Mouse (Mus musculus): ENCODE results near the gene Ap1ar. TPM values are rescaled to one million over a fixed set of nuclear protein-coding genes. Genes with fewer than 3 reads are reported as not detected.
"Not testable (repeated sequence)": the region's sequence is repeated elsewhere in the genome, so short reads cannot be mapped to it uniquely, and the experiment has no call there.

Ap1ar gene
- polyA plus RNA-seq, 1 experiment = not detected

GRCm38 (mm10) chr3:127793022-127793421, 44.3 kb downstream of the Ap1ar start:
- no peak overlapping the region for H3K27ac ChIP-seq (ENCODE audit: insufficient read depth, low read depth, low read length)
- H3K4me1 ChIP-seq (ENCODE audit: control insufficient read depth, insufficient read depth, low read length) = peaks cover 15% of the 10 kb centered on the region
- 87% methylated on average over 7 of the region's 7 CpGs for WGBS
- no peak for TF ChIP-seq POLR2A (IDR thresholded peaks at IDR 0.05; ENCODE audit: insufficient read depth, low read depth, low read length)
- TF ChIP-seq CTCF (IDR thresholded peaks at IDR 0.05; ENCODE audit: insufficient read depth, low read depth, low read length) = no peak
- H3K4me3 ChIP-seq (ENCODE audit: insufficient read depth, low read depth, low read length) = no peak overlapping the region

DNA sequence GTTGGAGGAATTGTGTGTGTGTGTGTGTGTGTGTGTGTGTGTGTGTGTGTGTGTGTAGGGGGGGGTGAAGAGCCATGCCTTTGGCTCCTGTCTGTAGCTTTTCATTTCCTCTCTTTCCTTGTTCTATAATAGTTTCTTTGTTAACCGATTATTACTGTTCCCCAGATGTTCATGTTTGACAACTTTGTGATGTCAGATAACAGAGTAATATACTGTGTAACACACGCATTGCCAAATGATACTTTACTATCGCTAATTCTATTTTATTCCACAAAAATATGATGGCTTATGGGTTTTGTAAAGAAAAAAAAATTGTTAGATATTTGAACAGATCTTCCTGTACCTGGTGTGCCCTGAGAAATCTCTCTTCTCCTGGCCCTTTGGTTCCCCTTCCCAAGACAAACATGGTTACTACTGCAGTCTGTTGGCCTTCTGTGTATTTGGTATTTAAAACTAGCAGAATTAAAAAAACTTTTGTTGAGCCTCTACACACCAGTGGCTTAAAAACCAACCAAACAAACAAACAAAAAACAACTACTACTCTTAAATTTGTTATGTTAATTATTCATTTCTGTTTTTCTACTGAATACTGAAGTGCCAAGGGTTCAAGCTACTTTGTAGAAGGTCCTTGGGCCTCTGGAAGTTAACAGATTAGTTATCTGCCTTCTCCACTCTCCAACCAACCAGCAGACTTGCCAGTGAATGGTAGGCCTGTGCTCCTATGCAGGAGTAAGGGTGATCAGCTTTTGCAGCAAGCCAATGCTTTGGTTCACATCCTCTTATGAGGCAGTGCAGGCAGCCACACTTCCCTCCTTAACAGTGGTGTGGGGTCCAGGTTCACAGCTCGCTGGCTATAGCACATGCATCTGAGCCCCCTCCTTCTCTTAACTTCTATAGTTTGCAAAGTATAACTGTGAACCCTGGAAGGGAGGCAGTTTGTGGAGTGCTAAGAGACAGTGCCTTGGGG, 45.4 kb downstream of the Ap1ar start:
- WGBS = 75% methylated on average over 4 of the region's 4 CpGs
- H3K4me3 ChIP-seq (ENCODE audit: insufficient read depth, low read depth, low read length) = 0 out of 2 replicates have a peak overlapping the region, but pooled peaks have one; percentile 1
- peaks cover 15% of the 10 kb centered on the region for H3K4me1 ChIP-seq (ENCODE audit: control insufficient read depth, insufficient read depth, low read length)
- no peak overlapping the region for H3K27ac ChIP-seq (ENCODE audit: insufficient read depth, low read depth, low read length)
- TF ChIP-seq CTCF (IDR thresholded peaks at IDR 0.05; ENCODE audit: insufficient read depth, low read depth, low read length) = no peak

DNA sequence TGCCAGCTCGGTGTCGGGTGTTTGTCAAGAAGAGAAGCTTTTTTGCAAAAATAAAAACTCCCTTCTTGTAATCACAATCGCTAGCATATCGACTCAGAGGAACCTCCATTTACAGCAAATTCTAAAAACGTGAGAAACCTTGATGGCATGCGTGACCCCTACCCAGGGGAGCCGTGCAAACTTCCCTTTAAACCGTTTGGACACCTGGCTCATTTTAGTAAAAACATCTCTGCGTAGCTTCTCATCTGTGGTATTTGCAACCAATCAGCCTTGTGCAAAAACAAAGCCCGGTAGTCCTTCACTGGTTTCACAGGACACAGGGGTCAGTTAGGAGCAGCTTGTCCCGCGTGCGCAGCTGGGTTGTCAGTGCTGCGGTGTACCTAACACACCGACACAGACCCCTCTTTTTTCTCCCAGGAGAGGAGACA, 46.3 kb downstream of the Ap1ar start:
- Histone ChIP-seq H3K4me3 (ENCODE audit: insufficient read depth, low read depth, low read length) (peak overlapping the region; percentile 42), H3K4me1 (ENCODE audit: control insufficient read depth, insufficient read depth, low read length) (peaks cover 15% of the 10 kb centered on the region), H3K27ac (ENCODE audit: insufficient read depth, low read depth, low read length) (no peak overlapping the region)
- 6% methylated on average over 15 of the region's 15 CpGs for WGBS
- TF ChIP-seq CTCF (IDR thresholded peaks at IDR 0.05; ENCODE audit: insufficient read depth, low read depth, low read length) (no peak), POLR2A (IDR thresholded peaks at IDR 0.05; ENCODE audit: insufficient read depth, low read depth, low read length) (no peak)

DNA sequence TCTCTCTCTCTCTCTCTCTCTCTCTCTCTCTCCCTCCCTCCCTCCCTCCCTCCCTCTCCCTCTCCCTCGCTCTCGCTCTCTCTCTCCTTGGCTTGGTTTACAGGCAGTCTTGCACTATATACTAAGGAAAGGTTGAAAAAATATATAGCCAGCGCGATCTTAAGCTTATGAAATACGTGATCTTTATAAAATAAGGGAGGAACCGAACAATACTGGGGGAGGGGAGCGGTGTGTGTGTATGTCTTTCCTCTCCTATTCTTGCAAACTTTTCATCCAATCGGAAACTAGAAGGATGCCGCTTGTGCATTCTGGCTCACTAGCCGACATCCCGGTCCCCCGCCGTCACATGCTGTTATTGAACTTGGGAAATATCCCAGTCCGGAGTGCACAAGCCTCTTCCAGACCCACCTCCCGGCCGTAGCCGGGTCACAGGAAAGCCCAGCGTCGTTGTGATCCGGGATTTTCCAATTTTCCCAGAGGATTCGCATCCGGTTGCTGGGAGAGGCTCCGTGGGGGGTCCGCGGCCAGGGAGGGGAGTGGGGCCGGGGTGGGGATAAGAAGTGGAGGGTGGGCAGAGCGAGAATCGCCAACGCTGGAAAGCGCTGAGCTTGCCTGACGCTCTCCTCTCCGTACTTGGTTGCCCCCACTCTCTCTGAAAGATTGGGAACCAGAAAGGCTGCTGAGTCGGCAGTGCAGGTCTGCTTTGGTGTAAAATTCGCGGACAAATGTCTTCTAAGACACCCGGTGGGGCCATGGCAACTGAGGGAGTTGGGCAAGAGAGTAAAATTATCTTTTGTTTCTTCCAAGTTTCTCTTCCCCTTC, 46.9 kb downstream of the Ap1ar start:
- WGBS = under 1% methylated on average over 34 of the region's 36 CpGs
- Histone ChIP-seq H3K4me1 (ENCODE audit: control insufficient read depth, insufficient read depth, low read length) (peaks cover 15% of the 10 kb centered on the region), H3K4me3 (ENCODE audit: insufficient read depth, low read depth, low read length) (peak overlapping the region; percentile 53), H3K27ac (ENCODE audit: insufficient read depth, low read depth, low read length) (no peak overlapping the region)
- TF ChIP-seq POLR2A (IDR thresholded peaks at IDR 0.05; ENCODE audit: insufficient read depth, low read depth, low read length) = no peak
- TF ChIP-seq CTCF (IDR thresholded peaks at IDR 0.05; ENCODE audit: insufficient read depth, low read depth, low read length) = no peak

- Histone ChIP-seq H3K4me3 (ENCODE audit: insufficient read depth, low read depth, low read length) (peak within 1 kb of the TSS; percentile 53), H3K27ac (ENCODE audit: insufficient read depth, low read depth, low read length) (no peak within 1 kb of the TSS), H3K4me1 (ENCODE audit: control insufficient read depth, insufficient read depth, low read length) (peaks cover 15% of the 10 kb centered on the region)
- WGBS = 2% methylated on average over 44 of the region's 44 CpGs
- TF ChIP-seq POLR2A (IDR thresholded peaks at IDR 0.05; ENCODE audit: insufficient read depth, low read depth, low read length) = no peak
- TF ChIP-seq CTCF (IDR thresholded peaks at IDR 0.05; ENCODE audit: insufficient read depth, low read depth, low read length) = no peak
These were observed 47.7 kb downstream of the Ap1ar start, which contains the start of gene Tifa for GRCm38 (mm10) chr3:127789500-127790191. Gene Tifa, plus strand, starts transcription at chr3:127789805.

GRCm38 (mm10) chr3:127788919-127789318, 48.4 kb downstream of the Ap1ar start:
- TF ChIP-seq POLR2A (IDR thresholded peaks at IDR 0.05; ENCODE audit: insufficient read depth, low read depth, low read length) (no peak), CTCF (IDR thresholded peaks at IDR 0.05; ENCODE audit: insufficient read depth, low read depth, low read length) (no peak)
- no peak overlapping the region for H3K27ac ChIP-seq (ENCODE audit: insufficient read depth, low read depth, low read length)
- WGBS = 56% methylated on average over 8 of the region's 8 CpGs
- H3K4me3 ChIP-seq (ENCODE audit: insufficient read depth, low read depth, low read length) = no peak overlapping the region
- peaks cover 15% of the 10 kb centered on the region for H3K4me1 ChIP-seq (ENCODE audit: control insufficient read depth, insufficient read depth, low read length)

- H3K27ac ChIP-seq (ENCODE audit: insufficient read depth, low read depth, low read length) = no peak overlapping the region
- H3K4me3 ChIP-seq (ENCODE audit: insufficient read depth, low read depth, low read length) = no peak overlapping the region
- 85% methylated on average over 7 of the region's 7 CpGs for WGBS
- H3K4me1 ChIP-seq (ENCODE audit: control insufficient read depth, insufficient read depth, low read length) = peaks cover 15% of the 10 kb centered on the region
- TF ChIP-seq POLR2A (IDR thresholded peaks at IDR 0.05; ENCODE audit: insufficient read depth, low read depth, low read length) (no peak), CTCF (IDR thresholded peaks at IDR 0.05; ENCODE audit: insufficient read depth, low read depth, low read length) (no peak)
These were observed 49.3 kb downstream of the Ap1ar start for GRCm38 (mm10) chr3:127788038-127788437.

GRCm38 (mm10) chr3:127787032-127787431, 50.3 kb downstream of the Ap1ar start:
- Histone ChIP-seq H3K27ac (ENCODE audit: insufficient read depth, low read depth, low read length) (no peak overlapping the region), H3K4me3 (ENCODE audit: insufficient read depth, low read depth, low read length) (no peak overlapping the region)
- no peak for TF ChIP-seq CTCF (IDR thresholded peaks at IDR 0.05; ENCODE audit: insufficient read depth, low read depth, low read length)

GRCm38 (mm10) chr3:127783680-127784079, 53.6 kb downstream of the Ap1ar start:
- H3K4me3 ChIP-seq (ENCODE audit: insufficient read depth, low read depth, low read length); H3K27ac ChIP-seq (ENCODE audit: insufficient read depth, low read depth, low read length); H3K4me1 ChIP-seq (ENCODE audit: control insufficient read depth, insufficient read depth, low read length): not testable (repeated sequence)
- 98% methylated on average over 8 of the region's 8 CpGs for WGBS

More at GRCm38 (mm10) chr3:127787032-127787431, 50.3 kb downstream of the Ap1ar start:
- peaks cover 15% of the 10 kb centered on the region for H3K4me1 ChIP-seq (ENCODE audit: control insufficient read depth, insufficient read depth, low read length)
